Mouse (Mus musculus) liver, embryonic 16.5 days (tissue): ENCODE data around the gene Rbfox1. TPM values are rescaled to one million over a fixed set of nuclear protein-coding genes. Genes with fewer than 3 reads are reported as not detected.

ENCODE experiments used
- ATAC-seq: fragments of 200-750 bp; cut with Nextera tagmentation; 2 replicates; pipeline ENCODE4 v1.8.0; 2017; ENCODE audit warnings: low read depth, mild to moderate bottlenecking, moderate number of reproducible peaks, moderate library complexity
- H3K27ac ChIP-seq: fragments of 300-500 bp; sonication (generic); 2 replicates; pipeline ENCODE4 v1.5.1; 2014; ENCODE audit warnings: mild to moderate bottlenecking, low read length
- H3K27me3 ChIP-seq: fragments of 300-500 bp; sonication (generic); 2 replicates; pipeline ENCODE4 v1.6.1; 2014; ENCODE audit warnings: low read depth, low read length, mixed read lengths; ENCODE audit not compliant: control insufficient read depth, insufficient read depth
- H3K36me3 ChIP-seq: fragments of 300-500 bp; sonication (generic); 2 replicates; pipeline ENCODE4 v1.6.1; 2014; ENCODE audit warnings: mild to moderate bottlenecking; ENCODE audit not compliant: control insufficient read depth, insufficient read depth
- H3K4me1 ChIP-seq: fragments of 300-500 bp; sonication (generic); 2 replicates; pipeline ENCODE4 v1.6.1; 2014; ENCODE audit warnings: low read depth, low read length, mixed read lengths; ENCODE audit not compliant: control insufficient read depth
- H3K4me2 ChIP-seq: fragments of 300-500 bp; sonication (generic); 2 replicates; pipeline ENCODE4 v1.6.1; 2014; ENCODE audit warnings: low read depth, low read length, mixed read lengths
- H3K4me3 ChIP-seq: fragments of 300-500 bp; sonication (generic); 2 replicates; pipeline ENCODE4 v1.5.1; 2014; ENCODE audit warnings: low read depth, mild to moderate bottlenecking, low read length
- H3K9ac ChIP-seq: fragments of 300-500 bp; sonication (generic); 2 replicates; pipeline ENCODE4 v1.6.1; 2014; ENCODE audit warnings: low read depth, low read length
- H3K9me3 ChIP-seq: fragments of 300-500 bp; sonication (generic); replicated peaks from 2 replicates; pipeline ENCODE4 v1.6.1; 2016; ENCODE audit warnings: low read length; ENCODE audit not compliant: control insufficient read depth
- WGBS: fragments of 180-500 bp; shearing (Covaris S2); extraction: QIAGEN DNeasy Blood & Tissue Kit; methylation state at CpG from one replicate; pipeline ENCODE4 v1.1.7; 2014; ENCODE audit not compliant: insufficient replicate concordance; 5-methylcytosine and 5-hydroxymethylcytosine counted together
- polyA plus RNA-seq: library from polyadenylated mRNA; unstranded; fragments of >200 nt; fragmentation: Nextera tagmentation; extraction: Ambion mirVana; gene quantifications from 2 replicates; pipeline ENCODE4 v1.2.1, GENCODE M21; 2015

The Rbfox1 gene
- polyA plus RNA-seq, 1 experiment from 2014 or later = 0.38 TPM

- 54% methylated on average over 4 of the region's 4 CpGs for WGBS
- no peaks in the 10 kb centered on the region for H3K4me1 ChIP-seq
- H3K27ac ChIP-seq = no peak overlapping the region
- no peak overlapping the region for H3K4me2 ChIP-seq
- H3K4me3 ChIP-seq = no peak overlapping the region
- H3K36me3 ChIP-seq = no peaks in the 10 kb centered on the region
- H3K9ac ChIP-seq = no peak overlapping the region
- no peaks in the 10 kb centered on the region for H3K9me3 ChIP-seq
- no peaks in the 10 kb centered on the region for H3K27me3 ChIP-seq
- ATAC-seq = no peak
These were observed 1327.6 kb downstream of the Rbfox1 start for GRCm38 (mm10) chr16:7212756-7213155.

- 39% methylated on average over 2 of the region's 2 CpGs for WGBS
- Histone ChIP-seq H3K4me3 (no peak overlapping the region), H3K9ac (no peak overlapping the region), H3K9me3 (no peaks in the 10 kb centered on the region), H3K27ac (no peak overlapping the region), H3K4me2 (no peak overlapping the region), H3K4me1 (no peaks in the 10 kb centered on the region), H3K27me3 (no peaks in the 10 kb centered on the region), H3K36me3 (no peaks in the 10 kb centered on the region)
- no peak for ATAC-seq
These were observed 1338.1 kb downstream of the Rbfox1 start for GRCm38 (mm10) chr16:7223265-7223664.

- Histone ChIP-seq H3K9me3 (no peaks in the 10 kb centered on the region), H3K9ac (no peak overlapping the region)
- 46% methylated on average over 3 of the region's 3 CpGs for WGBS
These were observed 1340.8 kb downstream of the Rbfox1 start for GRCm38 (mm10) chr16:7226000-7226399.

GRCm38 (mm10) chr16:7228246-7228645 is 1343.1 kb downstream of the Rbfox1 start:
- Histone ChIP-seq H3K27me3 (no peaks in the 10 kb centered on the region), H3K36me3 (no peaks in the 10 kb centered on the region), H3K4me3 (no peak overlapping the region), H3K9me3 (no peaks in the 10 kb centered on the region), H3K4me2 (no peak overlapping the region), H3K27ac (no peak overlapping the region), H3K4me1 (no peaks in the 10 kb centered on the region), H3K9ac (no peak overlapping the region)
- 53% methylated on average over 5 of the region's 5 CpGs for WGBS
- ATAC-seq = no peak

More at GRCm38 (mm10) chr16:7226000-7226399, 1340.8 kb downstream of the Rbfox1 start:
- no peaks in the 10 kb centered on the region for H3K4me1 ChIP-seq
- no peak overlapping the region for H3K4me3 ChIP-seq
- H3K36me3 ChIP-seq = no peaks in the 10 kb centered on the region
- H3K27ac ChIP-seq = no peak overlapping the region
- H3K4me2 ChIP-seq = no peak overlapping the region
- H3K27me3 ChIP-seq = no peaks in the 10 kb centered on the region
- no peak for ATAC-seq

GRCm38 (mm10) chr16:7229232-7229631 is 1344.1 kb downstream of the Rbfox1 start:
- no peak overlapping the region for H3K27ac ChIP-seq
- 48% methylated on average over 4 of the region's 4 CpGs for WGBS
- no peak for ATAC-seq

GRCm38 (mm10) chr16:7241627-7242026 is 1356.5 kb downstream of the Rbfox1 start:
- 62% methylated on average over 3 of the region's 3 CpGs for whole genome bisulfite sequencing
- no peaks in the 10 kb centered on the region for H3K36me3 ChIP-seq
- H3K4me2 ChIP-seq = no peak overlapping the region
- no peaks in the 10 kb centered on the region for H3K9me3 ChIP-seq
- no peaks in the 10 kb centered on the region for H3K4me1 ChIP-seq
- ATAC-seq = no peak
- no peak overlapping the region for H3K9ac ChIP-seq
- H3K4me3 ChIP-seq = no peak overlapping the region
- no peak overlapping the region for H3K27ac ChIP-seq
- no peaks in the 10 kb centered on the region for H3K27me3 ChIP-seq

More at GRCm38 (mm10) chr16:7229232-7229631, 1344.1 kb downstream of the Rbfox1 start:
- Histone ChIP-seq H3K9ac (no peak overlapping the region), H3K4me3 (no peak overlapping the region), H3K9me3 (no peaks in the 10 kb centered on the region), H3K4me2 (no peak overlapping the region), H3K4me1 (no peaks in the 10 kb centered on the region), H3K27me3 (no peaks in the 10 kb centered on the region), H3K36me3 (no peaks in the 10 kb centered on the region)

- ATAC-seq = no peak
- WGBS = 41% methylated on average over 3 of the region's 3 CpGs
These were observed 1357.3 kb downstream of the Rbfox1 start for GRCm38 (mm10) chr16:7242501-7242900.

GRCm38 (mm10) chr16:7244382-7244781 is 1359.2 kb downstream of the Rbfox1 start:
- H3K27me3 ChIP-seq = no peaks in the 10 kb centered on the region
- H3K36me3 ChIP-seq = no peaks in the 10 kb centered on the region
- H3K4me1 ChIP-seq = no peaks in the 10 kb centered on the region
- no peak for ATAC-seq
- H3K4me2 ChIP-seq = no peak overlapping the region
- no peak overlapping the region for H3K27ac ChIP-seq
- H3K4me3 ChIP-seq = no peak overlapping the region
- 55% methylated on average over 1 of the region's 1 CpGs for WGBS
- H3K9ac ChIP-seq = no peak overlapping the region
- H3K9me3 ChIP-seq = no peaks in the 10 kb centered on the region

More at GRCm38 (mm10) chr16:7242501-7242900, 1357.3 kb downstream of the Rbfox1 start:
- no peak overlapping the region for H3K4me3 ChIP-seq
- H3K4me2 ChIP-seq = no peak overlapping the region
- H3K27me3 ChIP-seq = no peaks in the 10 kb centered on the region
- H3K9ac ChIP-seq = no peak overlapping the region
- H3K9me3 ChIP-seq = no peaks in the 10 kb centered on the region
- H3K36me3 ChIP-seq = no peaks in the 10 kb centered on the region
- no peak overlapping the region for H3K27ac ChIP-seq
- H3K4me1 ChIP-seq = no peaks in the 10 kb centered on the region

- Histone ChIP-seq H3K36me3 (no peaks in the 10 kb centered on the region), H3K9ac (no peak overlapping the region), H3K27me3 (no peaks in the 10 kb centered on the region), H3K27ac (no peak overlapping the region), H3K4me1 (no peaks in the 10 kb centered on the region), H3K4me2 (no peak overlapping the region), H3K4me3 (no peak overlapping the region), H3K9me3 (no peaks in the 10 kb centered on the region)
- 59% methylated on average over 4 of the region's 4 CpGs for WGBS
- no peak for ATAC-seq
These were observed 1366.5 kb downstream of the Rbfox1 start for GRCm38 (mm10) chr16:7251696-7252095.
